Mouse (Mus musculus): ENCODE measurements around the gene Paqr5.

- TF ChIP-seq CTCF (IDR thresholded peaks at IDR 0.05; ENCODE audit: low read depth) (no peak), EP300 (IDR thresholded peaks at IDR 0.05; ENCODE audit: low read depth) (no peak)
These were observed 118.3 kb downstream of the Paqr5 start for GRCm38 (mm10) chr9:61908341-61908740.

Measured in liver, embryonic 14.5 days (tissue).